In the genomic region with DNA sequence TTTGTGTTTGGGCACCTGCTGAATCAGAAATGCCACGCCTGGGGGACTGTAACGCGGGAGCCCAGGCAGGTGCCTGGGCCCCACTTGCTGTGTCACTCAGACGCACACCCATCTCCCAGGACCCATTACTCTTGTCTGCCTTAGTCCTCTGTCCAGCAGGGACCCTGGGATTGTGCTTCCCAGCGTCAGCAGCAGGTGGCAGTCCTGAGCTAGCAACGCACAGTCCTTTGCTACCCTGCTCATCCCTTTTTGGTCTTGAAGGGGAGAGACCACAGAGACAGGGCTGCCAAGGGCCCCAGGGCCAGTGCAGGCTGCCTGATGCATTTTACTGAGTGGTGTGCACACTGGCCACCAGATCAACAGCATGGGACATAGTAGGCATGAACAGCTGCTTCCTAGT, we compare ENCODE assay signal across 7 mouse cellular contexts. TPM values are rescaled to one million over a fixed set of nuclear protein-coding genes. Genes with fewer than 3 reads are reported as not detected.
DNase-seq lines count a peak whose midpoint lies in the region; ATAC-seq and TF ChIP-seq lines count a peak whose summit lies in the region.

No protein-coding gene starts in this region.

- H3K9ac ChIP-seq in forebrain, postnatal 0 days: no peak overlapping the region
- no peak overlapping the region for H3K9ac ChIP-seq in midbrain, embryonic 13.5 days (replicated peaks)

- no peak overlapping the region for H3K4me2 ChIP-seq in forebrain, postnatal 0 days (ENCODE audit: low read depth)
- no peak overlapping the region for H3K4me2 ChIP-seq in midbrain, embryonic 13.5 days (replicated peaks)

- CTCF ChIA-PET in Patski (lab: Charles Lee): interaction anchor here (0.9 to 1.1 kb wide), 3 partner anchors 11 to 396 kb away, joined by 3 read pairs; no protein-coding TSS in a partner anchor

- no peaks in the 10 kb centered on the region for H3K4me1 ChIP-seq in forebrain, postnatal 0 days (ENCODE audit: insufficient read depth)
- H3K4me1 ChIP-seq in midbrain, embryonic 13.5 days (replicated peaks): no peaks in the 10 kb centered on the region

- DNase-seq in Patski (ENCODE audit: low read depth, low spot score): no peak
- DNase-seq in c-Kit-positive CD71-positive TER-119-positive erythroid progenitor cells, embryonic 14.5 days (ENCODE audit: low spot score): peak; percentile 10
- DNase-seq in forebrain, postnatal 0 days: peak; percentile 66
- DNase-seq in induced T-regulatory cell, adult 2 months (ENCODE audit: low read depth): peak; percentile 44
- DNase-seq in left cerebral cortex, postnatal 4 days: peak; percentile 80
- peak; percentile 57 for DNase-seq in splenic B cell, adult 2 months (ENCODE audit: low read depth, low spot score)

- peak; percentile 79 for TF ChIP-seq CTCF in Patski (IDR thresholded peaks at IDR 0.05)
- TF ChIP-seq CTCF in forebrain, postnatal 0 days (IDR thresholded peaks at IDR 0.05; ENCODE audit: low read depth): peak; percentile 90

- no peak for ATAC-seq in Patski
- ATAC-seq in forebrain, postnatal 0 days: peak; percentile 58; the same call in 1 of the 2 replicates
- peak; percentile 77 for ATAC-seq in midbrain, embryonic 13.5 days

- no peak overlapping the region for H3K27ac ChIP-seq in forebrain, postnatal 0 days (ENCODE audit: low read depth, low read length)
- no peak overlapping the region for H3K27ac ChIP-seq in midbrain, embryonic 13.5 days

- no peaks in the 10 kb centered on the region for H3K36me3 ChIP-seq in forebrain, postnatal 0 days (ENCODE audit: insufficient read depth)
- no peaks in the 10 kb centered on the region for H3K36me3 ChIP-seq in midbrain, embryonic 13.5 days
- H3K36me3 ChIP-seq in splenic B cell, adult 2 months (ENCODE audit: control insufficient read depth, insufficient read depth, low read length, poor library complexity, severe bottlenecking): no peaks in the 10 kb centered on the region

- POLR2A ChIA-PET in Patski (lab: Charles Lee): no interaction called here

- in situ Hi-C loops in Patski (cut with MboI; ENCODE audit: low pct_unique_long_range_greater_than_20kb): no loop called here

- WGBS in forebrain, postnatal 0 days: 7% methylated on average over 6 of the region's 6 CpGs
- WGBS in midbrain, embryonic 13.5 days: 13% methylated on average over 6 of the region's 6 CpGs

- intact Hi-C loops in left cerebral cortex, postnatal 4 days (cut with DNase I): no loop called here

- no peaks in the 10 kb centered on the region for H3K27me3 ChIP-seq in Patski
- no peaks in the 10 kb centered on the region for H3K27me3 ChIP-seq in forebrain, postnatal 0 days (ENCODE audit: insufficient read depth, low read length)
- no peaks in the 10 kb centered on the region for H3K27me3 ChIP-seq in midbrain, embryonic 13.5 days
- H3K27me3 ChIP-seq in splenic B cell, adult 2 months (ENCODE audit: control insufficient read depth, insufficient read depth, low read length, poor library complexity, severe bottlenecking): no peaks in the 10 kb centered on the region

- H3K9me3 ChIP-seq in forebrain, postnatal 0 days (ENCODE audit: low read length): no peaks in the 10 kb centered on the region
- no peaks in the 10 kb centered on the region for H3K9me3 ChIP-seq in midbrain, embryonic 13.5 days

- no peak overlapping the region for H3K4me3 ChIP-seq in forebrain, postnatal 0 days (ENCODE audit: low read depth, low read length)
- H3K4me3 ChIP-seq in midbrain, embryonic 13.5 days (replicated peaks): no peak overlapping the region

RNA-seq across cellular contexts. Expression of gene Aspg, which starts 28.8 kb away (rescaled TPM):
- polyA plus RNA-seq in Patski (2021): 11.8 TPM
- 2.9 and 3.9 TPM in 2 replicates for total RNA-seq in forebrain, postnatal 0 days (2014; rRNA removed)
- 0.52 and 1.3 TPM in 2 replicates for polyA plus RNA-seq in forebrain, postnatal 0 days (2015; fragmentation: Nextera tagmentation; extraction: Ambion mirVana)
- total RNA-seq in left cerebral cortex, postnatal 4 days (2021): 1 to 10 TPM; 1.2 to 1.4 TPM
- polyA plus RNA-seq in midbrain, embryonic 13.5 days (2015; fragmentation: Nextera tagmentation; extraction: Ambion mirVana): 0.52 and 0.90 TPM in 2 replicates
